ENCODE assay signal across 9 mouse cellular contexts in the genomic region with DNA sequence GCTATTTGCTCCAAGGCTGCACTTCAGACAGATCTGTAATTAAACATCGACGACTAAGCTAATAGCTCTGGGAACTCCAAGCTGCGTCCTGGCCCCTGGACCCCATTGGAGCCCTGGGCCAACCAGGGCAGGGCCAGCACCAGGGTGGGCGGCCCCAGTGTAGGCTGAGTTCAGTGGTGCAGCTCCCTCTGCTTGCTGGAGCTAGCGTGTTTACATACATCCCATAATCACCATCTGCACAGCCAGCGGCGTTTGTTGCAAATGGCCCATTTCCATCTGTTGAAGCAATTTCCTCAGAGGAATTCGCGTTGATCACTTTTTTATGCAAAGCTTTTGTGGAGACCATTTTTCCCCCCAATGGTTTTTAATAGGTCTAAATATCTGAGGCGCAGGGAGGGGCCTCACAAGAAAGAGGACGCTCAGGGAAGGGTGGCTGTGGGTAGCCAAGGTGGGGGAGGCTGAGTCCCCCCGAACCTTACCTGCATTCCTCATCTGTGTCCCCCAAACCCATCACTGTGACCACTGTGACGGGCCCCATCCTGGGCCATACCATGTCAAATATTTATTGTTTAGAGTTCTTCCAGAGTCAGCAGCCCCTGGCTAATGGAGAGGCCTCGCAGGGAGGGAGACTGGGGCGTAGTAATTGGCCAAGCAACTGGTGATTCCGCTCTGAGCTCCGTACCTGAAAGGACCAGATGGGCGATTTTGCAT.
DNase-seq lines count a peak whose midpoint lies in the region; ATAC-seq lines count a peak whose summit lies in the region.
"Had no signal": no experiment of that assay in that cellular context is flagged by ENCODE, and none has a peak within 500 bp of the region (broad histone marks: within the 10 kb centered on the region; RNA-seq: fewer than 3 reads in every experiment).

No protein-coding gene starts in this region.

- H3K9me3 ChIP-seq in lung, embryonic 15.5 days = no peaks in the 10 kb centered on the region
- no peaks in the 10 kb centered on the region for H3K9me3 ChIP-seq in forebrain, embryonic 16.5 days (ENCODE audit: control insufficient read depth, low read length)
- no peaks in the 10 kb centered on the region for H3K9me3 ChIP-seq in stomach, embryonic 14.5 days (ENCODE audit: control insufficient read depth, low read depth, low read length)

- 0 out of 2 replicates have a peak, but pooled peaks cover 11% of the 10 kb centered on the region for H3K4me1 ChIP-seq in lung, embryonic 15.5 days
- H3K4me1 ChIP-seq in forebrain, embryonic 16.5 days (replicated peaks; ENCODE audit: control insufficient read depth, insufficient read depth, low read length) = peaks cover 19% of the 10 kb centered on the region
- 0 out of 2 replicates have a peak, but pooled peaks cover 5% of the 10 kb centered on the region for H3K4me1 ChIP-seq in stomach, embryonic 14.5 days (ENCODE audit: control insufficient read depth, insufficient read depth, low read length)

- 28% methylated on average over 18 of the region's 18 CpGs for WGBS in lung, embryonic 15.5 days
- 10% methylated on average over 18 of the region's 18 CpGs for WGBS in forebrain, embryonic 16.5 days
- 27% methylated on average over 18 of the region's 18 CpGs for WGBS in stomach, embryonic 14.5 days

- DNase-seq in lung, postnatal 36 days = no peak
- peak; percentile 49 for DNase-seq in mesoderm, embryonic 11.5 days (ENCODE audit: low read depth, low spot score)
- no peak for DNase-seq in cerebellum, postnatal 25 days
- DNase-seq in layer of hippocampus, adult 11-12 months (ENCODE audit: low spot score) = no peak
- no peak for DNase-seq in cerebellum, postnatal 14 days
- DNase-seq: cerebellum, postnatal 36 days had no signal

- no peak overlapping the region for H3K4me2 ChIP-seq in lung, embryonic 15.5 days
- H3K4me2 ChIP-seq in forebrain, embryonic 16.5 days (ENCODE audit: low read length) = 0 out of 2 replicates have a peak overlapping the region, but pooled peaks have one; percentile 11
- H3K4me2 ChIP-seq in stomach, embryonic 14.5 days (replicated peaks; ENCODE audit: low read depth, low read length) = no peak overlapping the region; the same call in 1 of the 2 replicates

- no peaks in the 10 kb centered on the region for H3K36me3 ChIP-seq in lung, embryonic 15.5 days
- no peaks in the 10 kb centered on the region for H3K36me3 ChIP-seq in forebrain, embryonic 16.5 days (ENCODE audit: control insufficient read depth, insufficient read depth)
- no peaks in the 10 kb centered on the region for H3K36me3 ChIP-seq in stomach, embryonic 14.5 days (ENCODE audit: control insufficient read depth, insufficient read depth, low read length)

- peak overlapping the region; percentile 33; the same call in 1 of the 2 replicates for H3K27ac ChIP-seq in lung, embryonic 15.5 days
- H3K27ac ChIP-seq in forebrain, embryonic 16.5 days (ENCODE audit: low read length) = peak overlapping the region; percentile 48
- H3K27ac ChIP-seq in stomach, embryonic 14.5 days (ENCODE audit: low read length) = no peak overlapping the region; the same call in 1 of the 2 replicates

- H3K4me3 ChIP-seq in lung, embryonic 15.5 days = no peak overlapping the region
- H3K4me3 ChIP-seq in forebrain, embryonic 16.5 days (replicated peaks; ENCODE audit: low read length) = no peak overlapping the region
- H3K4me3 ChIP-seq in stomach, embryonic 14.5 days (ENCODE audit: low read depth, low read length) = no peak overlapping the region

- no peak overlapping the region for H3K9ac ChIP-seq in lung, embryonic 15.5 days
- H3K9ac ChIP-seq in forebrain, embryonic 16.5 days (replicated peaks; ENCODE audit: low read depth, low read length) = no peak overlapping the region
- H3K9ac ChIP-seq in stomach, embryonic 14.5 days (replicated peaks; ENCODE audit: low read depth, low read length) = no peak overlapping the region

- no peaks in the 10 kb centered on the region for H3K27me3 ChIP-seq in lung, embryonic 15.5 days
- H3K27me3 ChIP-seq in forebrain, embryonic 16.5 days (replicated peaks; ENCODE audit: control insufficient read depth, insufficient read depth, low read length) = no peaks in the 10 kb centered on the region
- no peaks in the 10 kb centered on the region for H3K27me3 ChIP-seq in stomach, embryonic 14.5 days (ENCODE audit: control insufficient read depth, insufficient read depth, low read length)

- peak; percentile 83 for ATAC-seq in lung, embryonic 15.5 days (ENCODE audit: borderline replicate concordance, extremely low read depth, low FRiP score, low TSS enrichment)
- peak; percentile 93 for ATAC-seq in forebrain, embryonic 16.5 days
- ATAC-seq in stomach, embryonic 14.5 days (ENCODE audit: insufficient number of reproducible peaks, insufficient read depth, low FRiP score, low read depth) = peak; percentile 84; the same call in 1 of the 2 replicates
